Mouse (Mus musculus): ENCODE results near the gene Tnfrsf1b.

Tnfrsf1b gene

GRCm38 (mm10) chr4:145246173-145247011 is at the start of gene Tnfrsf1b:
Gene Tnfrsf1b (minus strand): TSS chr4:145246870.
- DNase-seq (ENCODE audit: low spot score in 2 of 2) = no peak

- peak; percentile 37 to 70 for DNase-seq (ENCODE audit: low spot score in 2 of 2)
Observed at GRCm38 (mm10) chr4:145295589-145296300, 49.1 kb upstream of the Tnfrsf1b start.

- DNase-seq (ENCODE audit: low spot score in 2 of 2) = no peak
Observed at GRCm38 (mm10) chr4:145294588-145294987, 47.9 kb upstream of the Tnfrsf1b start.

GRCm38 (mm10) chr4:145286369-145287120 is 39.9 kb upstream of the Tnfrsf1b start:
- DNase-seq (ENCODE audit: low spot score in 2 of 2) = peak in 1 of 2 experiments; percentile 58

GRCm38 (mm10) chr4:145284675-145285074 is 38.0 kb upstream of the Tnfrsf1b start:
- no peak for DNase-seq (ENCODE audit: low spot score in 2 of 2)

GRCm38 (mm10) chr4:145283441-145283840 is 36.8 kb upstream of the Tnfrsf1b start:
- DNase-seq (ENCODE audit: low spot score in 2 of 2) = no peak

GRCm38 (mm10) chr4:145280966-145281365 is 34.3 kb upstream of the Tnfrsf1b start:
- no peak for DNase-seq (ENCODE audit: low spot score in 2 of 2)

GRCm38 (mm10) chr4:145278724-145279370 is 32.2 kb upstream of the Tnfrsf1b start:
- DNase-seq (ENCODE audit: low spot score in 2 of 2) = no peak

- no peak for DNase-seq (ENCODE audit: low spot score in 2 of 2)
Observed at GRCm38 (mm10) chr4:145278231-145278630, 31.6 kb upstream of the Tnfrsf1b start.

- no peak for DNase-seq (ENCODE audit: low spot score in 2 of 2)
Observed at GRCm38 (mm10) chr4:145276368-145277249, 29.9 kb upstream of the Tnfrsf1b start.

GRCm38 (mm10) chr4:145274887-145275286 is 28.2 kb upstream of the Tnfrsf1b start:
- DNase-seq (ENCODE audit: low spot score in 2 of 2) = no peak

- no peak for DNase-seq (ENCODE audit: low spot score in 2 of 2)
Observed at GRCm38 (mm10) chr4:145273923-145274322, 27.3 kb upstream of the Tnfrsf1b start.

GRCm38 (mm10) chr4:145272763-145273162 is 26.1 kb upstream of the Tnfrsf1b start:
- no peak for DNase-seq (ENCODE audit: low spot score in 2 of 2)

- no peak for DNase-seq (ENCODE audit: low spot score in 2 of 2)
Observed at GRCm38 (mm10) chr4:145271634-145272033, 25.0 kb upstream of the Tnfrsf1b start.

GRCm38 (mm10) chr4:145270136-145270535 is 23.5 kb upstream of the Tnfrsf1b start:
- DNase-seq (ENCODE audit: low spot score in 2 of 2) = peak in 1 of 2 experiments; percentile 48

GRCm38 (mm10) chr4:145267631-145268110 is 21.0 kb upstream of the Tnfrsf1b start:
- no peak for DNase-seq (ENCODE audit: low spot score in 2 of 2)

- no peak for DNase-seq (ENCODE audit: low spot score in 2 of 2)
Observed at GRCm38 (mm10) chr4:145266505-145266904, 19.8 kb upstream of the Tnfrsf1b start.

- DNase-seq (ENCODE audit: low spot score in 2 of 2) = no peak
Observed at GRCm38 (mm10) chr4:145264761-145265160, 18.1 kb upstream of the Tnfrsf1b start.

- DNase-seq (ENCODE audit: low spot score in 2 of 2) = no peak
Observed at GRCm38 (mm10) chr4:145263583-145263982, 16.9 kb upstream of the Tnfrsf1b start.

GRCm38 (mm10) chr4:145260802-145261201 is 14.1 kb upstream of the Tnfrsf1b start:
- no peak for DNase-seq (ENCODE audit: low spot score in 2 of 2)
